8 mouse cellular contexts compared by ENCODE assay signal in the genomic region with DNA sequence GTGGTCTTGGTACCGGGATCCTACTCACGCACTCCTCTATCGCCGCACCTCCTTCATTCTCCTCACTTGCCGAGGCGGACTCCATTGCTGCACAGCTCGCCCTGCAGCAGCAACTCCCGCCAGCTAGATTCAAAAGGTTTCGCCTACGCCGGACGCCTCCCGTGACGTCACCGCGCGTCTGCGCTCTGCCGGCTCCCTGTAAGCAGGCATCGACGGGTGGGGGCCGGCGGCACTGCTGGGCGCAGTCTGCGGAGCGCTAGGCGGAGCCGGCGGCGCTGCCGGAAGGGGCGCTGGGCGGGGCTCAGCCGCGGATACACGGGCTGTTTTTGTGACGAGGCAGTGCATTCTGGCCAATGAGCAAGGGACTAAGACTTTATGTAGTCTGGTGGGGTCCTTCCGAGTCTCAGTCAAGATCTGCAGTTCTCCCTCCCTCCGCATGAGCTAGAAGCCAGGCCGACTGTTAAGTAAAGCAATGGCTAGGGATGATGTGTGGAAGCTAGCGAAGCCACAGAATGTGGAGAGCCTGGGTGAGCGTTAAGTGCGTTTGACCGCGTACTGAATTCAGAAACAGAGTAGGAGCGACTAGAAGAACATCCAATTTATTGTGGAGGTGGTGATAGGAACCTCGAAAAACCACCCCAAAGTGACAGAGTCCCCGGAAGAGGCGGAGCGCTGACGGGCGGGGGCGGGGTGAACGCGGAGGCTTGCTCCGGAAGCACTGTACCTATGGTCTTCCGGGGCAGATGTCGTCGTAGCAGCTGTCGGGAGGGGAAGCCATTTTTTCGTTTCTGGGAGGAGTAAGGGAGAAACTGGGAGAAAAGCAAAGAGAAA. TPM values are rescaled to one million over a fixed set of nuclear protein-coding genes. Genes with fewer than 3 reads are reported as not detected.
DNase-seq lines count a peak whose midpoint lies in the region; ATAC-seq lines count a peak whose summit lies in the region.

A gene (minus strand): TSS at position 248 of the 831 bp plus-strand sequence.
A gene (plus strand): TSS at position 593 of the 831 bp plus-strand sequence.

- H3K4me2 ChIP-seq in lung, embryonic 16.5 days (ENCODE audit: low read depth, low read length) = peak within 1 kb of the TSS; percentile 74

- H3K9ac ChIP-seq in lung, embryonic 16.5 days (ENCODE audit: low read length) = peak within 1 kb of the TSS; percentile 92

- ATAC-seq in hematopoietic stem cell, adult 5-6 weeks (replicated peaks in 1 of 2; ENCODE audit: insufficient read depth in 1 of 2, low FRiP score in 2 of 2, low TSS enrichment in 1 of 2, low read depth in 1 of 2, poor library complexity in 2 of 2, severe bottlenecking in 2 of 2) = peak; percentile 89 to 92
- peak; percentile 99 for ATAC-seq in lung, embryonic 16.5 days (ENCODE audit: low read depth)

- peak within 1 kb of the TSS; percentile 97 for H3K4me3 ChIP-seq in lung, embryonic 16.5 days (ENCODE audit: low read length)

- DNase-seq in MEL-GATA-1-ER (ENCODE audit: extremely low read depth, low read depth) = peak; percentile 85
- peak; percentile 94 for DNase-seq in cerebellum, adult 8-10 months
- peak; percentile 97 for DNase-seq in forelimb bud, embryonic 11.5 days (ENCODE audit: low read depth, low spot score)
- DNase-seq in layer of hippocampus, adult 9-10 months (ENCODE audit: low spot score) = peak; percentile 86
- peak; percentile 75 for DNase-seq in ovary, postnatal 10 days (ENCODE audit: low spot score)
- peak; percentile 97 for DNase-seq in thymus, postnatal 10 days (ENCODE audit: low spot score in 2 of 2)

- WGBS in lung, embryonic 16.5 days = under 1% methylated on average over 61 of the region's 61 CpGs

- peak within 1 kb of the TSS; percentile 100 for H3K27ac ChIP-seq in lung, embryonic 16.5 days (ENCODE audit: low read length)

- H3K36me3 ChIP-seq in lung, embryonic 16.5 days (ENCODE audit: control insufficient read depth, insufficient read depth, low read length) = no peaks in the 10 kb centered on the region

- no peaks in the 10 kb centered on the region for H3K9me3 ChIP-seq in lung, embryonic 16.5 days (ENCODE audit: control insufficient read depth, low read length)

- no peaks in the 10 kb centered on the region for H3K27me3 ChIP-seq in lung, embryonic 16.5 days (ENCODE audit: control insufficient read depth, insufficient read depth, low read depth, low read length)

- H3K4me1 ChIP-seq in lung, embryonic 16.5 days (replicated peaks; ENCODE audit: control insufficient read depth, insufficient read depth, low read length) = peaks cover 20% of the 10 kb centered on the region

RNA-seq across cellular contexts. Expression of the first gene that starts in this region (rescaled TPM):
- total RNA-seq in hematopoietic stem cell, adult 5-6 weeks (2017) = 10.8 and 13.2 TPM in 2 replicates
- polyA plus RNA-seq in lung, embryonic 16.5 days (2015; fragmentation: Nextera tagmentation; extraction: Ambion mirVana) = 12.2 and 13.2 TPM in 2 replicates

RNA-seq across cellular contexts. Expression of the second gene that starts in this region (rescaled TPM):
- 116 and 118 TPM in 2 replicates for total RNA-seq in hematopoietic stem cell, adult 5-6 weeks (2017)
- 73.1 and 81.3 TPM in 2 replicates for polyA plus RNA-seq in lung, embryonic 16.5 days (2015; fragmentation: Nextera tagmentation; extraction: Ambion mirVana)

Comparison
In these comparisons a context has a peak if more than half of its experiments do, and no peak if none do; other contexts are left out.
1. Peak in every context shown above with its lines: DNase-seq, ATAC-seq, H3K4me3 ChIP-seq and H3K27ac ChIP-seq.